Mouse (Mus musculus) small intestine, adult 2 months (tissue): Measurements from ENCODE around the gene Tns3. TPM values are rescaled to one million over a fixed set of nuclear protein-coding genes. Genes with fewer than 3 reads are reported as not detected.
A peak's percentile ranks its signal among the peaks of the same experiment; 100 is the strongest.

Experiments used
- H3K27ac ChIP-seq: fragments of 200-500 bp; 2 replicates; pipeline ENCODE4 v1.5.1; 2012; ENCODE audit warnings: low read depth, low read length, control low read depth, inconsistent platforms; ENCODE audit not compliant: insufficient read depth
- H3K27me3 ChIP-seq: fragments of 200-500 bp; 2 replicates; pipeline ENCODE4 v1.6.1; 2012; ENCODE audit warnings: mild to moderate bottlenecking, moderate library complexity, low read length, inconsistent platforms; ENCODE audit not compliant: control insufficient read depth, insufficient read depth
- H3K36me3 ChIP-seq: fragments of 200-500 bp; 2 replicates; pipeline ENCODE4 v1.6.1; 2012; ENCODE audit warnings: mild to moderate bottlenecking, low read length, control low read depth, inconsistent platforms; ENCODE audit not compliant: control insufficient read depth, insufficient read depth
- H3K4me1 ChIP-seq: fragments of 200-500 bp; 2 replicates; pipeline ENCODE4 v1.6.1; 2012; ENCODE audit warnings: low read length, inconsistent platforms, mixed read lengths; ENCODE audit not compliant: control insufficient read depth, insufficient read depth, insufficient read length
- H3K4me3 ChIP-seq: fragments of 200-500 bp; 2 replicates; pipeline ENCODE4 v1.5.1; 2012; ENCODE audit warnings: low read depth, mild to moderate bottlenecking, control low read depth, inconsistent platforms, low read length, moderate library complexity
- CTCF ChIP-seq: fragments of 200-500 bp; IDR thresholded peaks from 2 replicates; pipeline ENCODE4 v1.5.1; 2012; ENCODE audit warnings: low read depth, mild to moderate bottlenecking, control low read depth, inconsistent platforms, low read length, moderate library complexity, mixed read lengths; ENCODE audit not compliant: insufficient replicate concordance, insufficient read length; ENCODE audit errors: extremely low read depth
- POLR2A ChIP-seq: fragments of 200-500 bp; IDR thresholded peaks from 2 replicates; pipeline ENCODE4 v1.6.1; 2012; ENCODE audit warnings: low read depth, mild to moderate bottlenecking, control low read depth, inconsistent platforms, low read length, moderate library complexity
- WGBS: fragments of 180-500 bp; shearing (Covaris S2); methylation state at CpG from one replicate; pipeline ENCODE4 v1.1.7; 2018; 5-methylcytosine and 5-hydroxymethylcytosine counted together
- polyA plus RNA-seq: library from polyadenylated mRNA; depleted of rRNA; stranded (reverse); fragments of >200 nt; gene quantifications from 2 replicates; pipeline ENCODE4 v1.2.3, GENCODE M21; 2012

Tns3 gene
- polyA plus RNA-seq, 1 experiment = 24.9 TPM

DNA sequence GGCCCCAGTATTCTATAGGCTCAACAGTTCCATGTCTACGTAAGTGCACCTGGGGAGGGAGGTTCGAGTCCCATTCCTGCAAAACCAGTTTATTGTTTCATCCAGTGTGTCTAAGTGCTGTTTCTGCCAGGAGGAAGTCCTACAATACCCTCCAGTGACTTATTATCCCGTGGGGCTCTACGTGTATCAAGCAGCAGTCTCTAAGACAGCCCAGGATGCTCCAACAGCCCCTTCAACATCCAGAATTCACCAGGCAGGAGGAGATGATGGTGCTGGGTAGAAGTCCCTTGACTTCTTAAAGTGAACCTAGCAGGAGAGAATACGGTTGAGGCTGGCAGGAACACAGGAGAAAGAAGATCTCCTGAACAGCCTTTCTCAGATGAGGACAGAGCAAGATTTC, 462 bp upstream of the Tns3 start:
- Histone ChIP-seq H3K4me3 (peak overlapping the region; percentile 80), H3K27me3 (no peaks in the 10 kb centered on the region), H3K27ac (peak overlapping the region; percentile 8; the same call in 1 of the 2 replicates), H3K36me3 (no peaks in the 10 kb centered on the region), H3K4me1 (peaks cover 21% of the 10 kb centered on the region; the same call in 1 of the 2 replicates)
- WGBS = 22% methylated on average over 5 of the region's 5 CpGs
- TF ChIP-seq CTCF (no peak), POLR2A (no peak)

DNA sequence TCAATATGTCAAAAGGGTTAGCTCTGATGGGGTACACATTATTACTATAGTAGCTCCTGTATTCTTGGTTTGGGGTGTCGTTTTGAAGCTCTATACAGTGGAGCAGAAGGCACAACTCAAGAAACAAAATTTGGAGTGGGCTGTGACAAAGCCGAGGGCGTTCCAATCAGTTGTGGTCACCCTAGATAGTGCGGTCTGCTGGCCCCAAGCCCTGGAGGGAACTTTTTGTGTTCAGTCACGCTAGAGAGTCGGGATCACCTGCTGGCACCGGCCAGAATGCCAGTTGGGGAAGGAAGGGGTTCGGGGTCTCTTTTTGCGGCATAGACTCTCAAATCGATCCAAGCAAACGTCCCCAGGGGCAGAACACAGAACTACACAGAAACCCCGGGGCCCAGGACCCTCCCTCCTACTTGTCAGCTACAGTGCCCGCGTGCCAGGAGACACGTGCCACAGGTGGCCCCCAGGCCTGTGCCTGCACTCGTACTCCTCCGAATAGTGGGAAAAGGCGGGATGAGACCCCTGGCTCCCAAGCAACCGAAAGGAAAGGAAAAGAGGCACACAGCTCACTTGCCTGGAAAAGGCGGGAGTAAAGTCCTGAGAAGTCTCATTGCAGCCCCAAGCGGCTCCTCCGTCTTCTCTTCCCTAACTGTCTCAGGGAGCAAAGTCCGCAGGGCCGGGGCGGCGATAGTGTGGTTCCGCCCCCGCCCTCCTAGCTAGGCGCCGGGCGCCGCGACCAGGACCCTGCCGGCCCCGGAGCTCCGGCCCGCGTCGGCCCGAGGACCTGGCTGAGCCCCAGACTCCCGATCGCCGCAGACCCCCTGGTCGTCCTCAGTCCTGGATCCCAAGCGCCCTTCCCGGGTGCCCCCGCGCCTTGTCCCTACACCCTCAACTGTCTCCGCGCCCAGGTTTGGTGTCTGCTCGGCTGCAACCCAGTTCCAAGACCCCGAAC, 617 bp downstream of the Tns3 start:
- H3K27ac ChIP-seq = peak overlapping the region; percentile 87
- H3K36me3 ChIP-seq = peaks cover 2% of the 10 kb centered on the region; the same call in 1 of the 2 replicates
- H3K4me1 ChIP-seq = peaks cover 26% of the 10 kb centered on the region; the same call in 1 of the 2 replicates
- H3K27me3 ChIP-seq = no peaks in the 10 kb centered on the region
- TF ChIP-seq CTCF (no peak), POLR2A (peak; percentile 62)
- peak overlapping the region; percentile 80 for H3K4me3 ChIP-seq
- WGBS = 1% methylated on average over 52 of the region's 52 CpGs

DNA sequence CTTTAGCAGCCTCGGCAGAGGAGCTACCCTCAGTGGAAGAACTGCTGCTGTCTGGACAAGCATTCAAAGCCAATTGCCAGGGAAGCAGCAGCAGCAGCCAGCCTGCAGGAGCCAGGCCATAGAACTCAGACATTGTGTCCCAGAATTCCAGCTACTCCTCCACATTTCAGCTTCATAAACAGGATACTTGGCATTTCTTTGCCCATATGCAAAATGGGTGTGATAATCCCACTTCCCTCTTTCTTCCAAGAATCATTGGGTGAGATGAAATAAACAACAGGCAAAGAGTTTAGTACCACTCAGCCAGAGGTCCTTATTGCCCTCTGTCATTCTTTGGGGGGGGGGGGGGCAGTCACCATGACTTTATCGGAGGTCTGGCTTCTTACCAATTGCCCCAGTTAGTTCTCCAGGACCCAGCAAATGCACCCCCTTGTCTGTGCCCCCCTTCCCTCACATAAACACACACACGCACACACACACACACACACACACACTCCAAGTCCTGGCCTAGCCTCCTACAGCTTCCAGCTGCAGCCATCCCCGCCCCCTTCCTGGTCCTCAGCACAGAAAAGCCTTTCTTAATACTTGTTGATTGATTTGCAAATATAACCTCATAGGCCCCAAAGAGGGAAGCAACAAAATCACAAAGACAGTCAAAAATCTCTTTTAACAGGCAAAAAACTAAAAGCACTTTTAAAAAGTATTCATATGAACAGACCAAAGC, 1.5 kb downstream of the Tns3 start:
- 0 out of 2 replicates have a peak overlapping the region, but pooled peaks have one; percentile 9 for H3K27ac ChIP-seq
- TF ChIP-seq POLR2A = no peak
- no peak for TF ChIP-seq CTCF
- peak overlapping the region; percentile 62 for H3K4me3 ChIP-seq
- WGBS = 18% methylated on average over 4 of the region's 4 CpGs
- H3K36me3 ChIP-seq = peaks cover 2% of the 10 kb centered on the region; the same call in 1 of the 2 replicates
- H3K27me3 ChIP-seq = no peaks in the 10 kb centered on the region
- H3K4me1 ChIP-seq = peaks cover 26% of the 10 kb centered on the region; the same call in 1 of the 2 replicates

DNA sequence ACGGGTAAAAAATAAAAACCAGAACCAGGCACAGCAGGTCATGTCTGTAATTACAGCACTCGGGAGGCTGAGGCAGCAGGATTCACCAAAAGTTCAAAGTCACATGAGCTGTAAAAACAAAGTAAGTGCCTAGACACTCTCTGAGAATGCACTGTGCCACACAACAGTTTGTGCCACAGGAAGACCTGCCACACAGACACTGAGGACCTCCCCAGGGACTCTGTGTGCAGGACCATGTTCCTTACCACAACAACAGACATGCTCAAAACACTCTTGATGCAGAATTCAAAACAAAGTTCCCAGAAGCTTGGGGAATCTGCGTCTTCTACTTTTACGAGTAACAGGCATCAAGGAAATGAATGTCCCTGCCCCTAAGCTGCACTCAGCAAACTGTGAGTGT, 3.4 kb downstream of the Tns3 start:
- Histone ChIP-seq H3K36me3 (peaks cover 2% of the 10 kb centered on the region; the same call in 1 of the 2 replicates), H3K4me1 (peaks cover 28% of the 10 kb centered on the region; the same call in 1 of the 2 replicates), H3K4me3 (no peak overlapping the region), H3K27me3 (no peaks in the 10 kb centered on the region), H3K27ac (no peak overlapping the region)
- WGBS = 40% methylated on average over 4 of the region's 4 CpGs
- TF ChIP-seq CTCF (no peak), POLR2A (no peak)

DNA sequence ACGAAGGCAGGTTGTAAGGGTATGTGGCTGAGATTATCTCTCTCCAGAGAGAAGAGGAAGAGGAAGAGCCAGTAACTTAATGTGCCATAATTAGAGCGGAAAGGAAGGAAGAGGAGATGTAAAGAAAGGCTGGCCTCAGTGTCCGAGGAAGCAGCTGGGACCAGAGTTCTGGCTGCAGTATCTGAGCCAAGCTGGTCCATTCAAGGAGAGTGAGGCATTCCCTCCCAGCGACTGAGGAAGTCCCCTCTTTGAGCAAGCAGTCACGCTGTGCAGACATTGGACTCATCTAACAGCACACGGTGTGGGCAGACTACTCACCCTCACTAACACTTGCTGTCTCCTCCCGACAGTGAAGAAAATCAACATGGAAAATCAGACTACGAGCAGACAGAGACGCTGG, 4.5 kb downstream of the Tns3 start:
- TF ChIP-seq CTCF (no peak), POLR2A (no peak)
- Histone ChIP-seq H3K27ac (peak overlapping the region; percentile 63), H3K4me3 (peak overlapping the region; percentile 4; the same call in 1 of the 2 replicates), H3K27me3 (no peaks in the 10 kb centered on the region), H3K4me1 (peaks cover 28% of the 10 kb centered on the region), H3K36me3 (peaks cover 2% of the 10 kb centered on the region; the same call in 1 of the 2 replicates)
- WGBS = 16% methylated on average over 9 of the region's 9 CpGs

DNA sequence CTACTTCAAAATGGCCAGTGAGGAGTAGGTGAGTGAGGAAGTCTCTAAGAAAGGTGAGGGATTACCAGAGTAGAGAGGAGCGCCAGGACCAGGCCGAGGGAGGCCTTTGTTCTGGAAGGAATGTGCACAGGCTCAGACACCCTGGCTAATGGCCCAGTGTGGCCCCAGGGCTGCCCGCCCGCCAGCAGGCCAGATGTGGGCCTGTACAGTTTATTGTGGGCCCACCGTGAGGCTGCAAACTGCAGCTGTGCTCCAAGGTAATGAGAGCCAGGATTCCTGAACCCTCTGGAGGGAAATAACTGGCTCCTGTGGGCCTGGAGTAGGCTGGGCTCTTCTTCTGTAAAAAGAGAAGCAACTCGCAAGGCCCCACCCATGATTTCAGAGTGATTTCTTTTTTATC, 5.3 kb downstream of the Tns3 start:
- peaks cover 29% of the 10 kb centered on the region for H3K4me1 ChIP-seq
- H3K36me3 ChIP-seq = peaks cover 2% of the 10 kb centered on the region; the same call in 1 of the 2 replicates
- H3K27ac ChIP-seq = no peak overlapping the region
- 55% methylated on average over 6 of the region's 6 CpGs for WGBS
- no peaks in the 10 kb centered on the region for H3K27me3 ChIP-seq
- H3K4me3 ChIP-seq = no peak overlapping the region
- TF ChIP-seq CTCF (no peak), POLR2A (no peak)

DNA sequence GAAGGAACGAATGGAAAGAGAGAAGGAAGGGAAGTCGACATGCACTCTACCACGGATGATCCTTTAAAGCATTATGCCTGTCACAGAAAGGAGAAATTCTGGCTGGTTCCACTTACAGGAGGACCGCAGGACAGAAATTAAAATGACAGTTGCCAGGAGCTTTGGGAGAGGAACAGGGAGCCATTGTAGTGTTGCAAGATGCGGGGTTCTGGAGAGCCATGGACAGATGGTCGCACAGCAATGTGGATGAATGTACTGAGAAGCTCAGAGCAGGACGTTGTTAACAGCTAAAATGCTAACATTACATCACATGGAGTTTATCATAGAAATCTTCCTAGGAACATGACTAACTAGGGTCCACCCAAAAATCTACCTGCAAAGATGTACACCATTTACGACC, 6.8 kb downstream of the Tns3 start:
- Histone ChIP-seq H3K27me3 (no peaks in the 10 kb centered on the region), H3K4me1 (peaks cover 27% of the 10 kb centered on the region), H3K27ac (no peak overlapping the region), H3K4me3 (no peak overlapping the region), H3K36me3 (peaks cover 2% of the 10 kb centered on the region; the same call in 1 of the 2 replicates)
- 76% methylated on average over 8 of the region's 8 CpGs for WGBS
- TF ChIP-seq CTCF (no peak), POLR2A (no peak)
